Mouse (Mus musculus) c-Kit-positive CD71-positive TER-119-positive erythroid progenitor cells, embryonic 14.5 days (primary cell): ENCODE results near the gene Klhdc9.
A peak's percentile ranks its signal among the peaks of the same experiment; 100 is the strongest.
"Not testable (repeated sequence)": the region's sequence is repeated elsewhere in the genome, so short reads cannot be mapped to it uniquely, and the experiment has no call there.

Experiments
- DNase-seq: peaks from one replicate; pipeline ENCODE4 v3.0.0-alpha.2; 2013; ENCODE audit warnings: low spot score

The Klhdc9 gene

DNA sequence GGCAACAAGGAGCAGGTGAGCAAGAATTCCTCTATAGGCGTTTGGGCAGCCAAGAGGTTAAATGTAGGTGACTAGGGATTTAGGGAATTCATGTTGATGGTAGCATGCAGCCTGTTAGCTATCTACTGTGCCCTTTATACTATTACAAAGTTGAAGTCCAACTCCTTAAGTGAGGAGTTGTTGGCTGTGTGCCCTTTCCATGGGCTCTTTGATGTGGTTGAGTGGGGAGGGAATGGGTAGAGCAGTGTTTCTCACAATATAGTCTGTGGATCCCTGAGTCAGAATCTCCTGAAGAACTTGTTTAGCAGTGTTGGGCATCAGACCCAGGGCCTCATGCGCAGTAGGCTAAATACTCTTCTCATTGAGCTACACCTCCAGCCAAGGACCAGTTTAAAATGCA is 3.8 kb downstream of the Klhdc9 start:
- no peak for DNase-seq

DNA sequence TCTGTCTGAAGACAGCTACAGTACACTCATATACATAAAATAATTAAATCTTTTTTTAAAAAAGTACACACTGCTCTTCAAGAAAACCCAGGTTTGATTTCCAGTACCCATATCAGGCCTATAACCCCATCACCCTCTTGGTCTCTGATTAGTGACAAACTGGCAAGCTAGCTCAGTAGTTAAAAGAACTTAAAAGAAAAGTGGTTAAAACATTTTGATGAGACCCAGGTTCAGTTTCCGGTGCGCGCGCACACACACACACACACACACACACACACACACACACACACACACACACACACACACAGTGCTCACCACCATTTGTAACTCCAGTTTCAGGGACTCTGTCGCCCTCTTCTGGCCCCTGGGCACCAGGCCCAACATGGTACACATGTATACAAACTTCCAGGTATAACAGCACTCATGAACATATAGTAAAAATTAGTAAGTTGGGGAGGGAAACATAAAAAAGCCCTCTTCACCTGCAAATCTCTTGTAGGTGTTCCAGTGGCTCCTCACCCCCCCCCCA is 4.7 kb downstream of the Klhdc9 start:
- no peak for DNase-seq

DNA sequence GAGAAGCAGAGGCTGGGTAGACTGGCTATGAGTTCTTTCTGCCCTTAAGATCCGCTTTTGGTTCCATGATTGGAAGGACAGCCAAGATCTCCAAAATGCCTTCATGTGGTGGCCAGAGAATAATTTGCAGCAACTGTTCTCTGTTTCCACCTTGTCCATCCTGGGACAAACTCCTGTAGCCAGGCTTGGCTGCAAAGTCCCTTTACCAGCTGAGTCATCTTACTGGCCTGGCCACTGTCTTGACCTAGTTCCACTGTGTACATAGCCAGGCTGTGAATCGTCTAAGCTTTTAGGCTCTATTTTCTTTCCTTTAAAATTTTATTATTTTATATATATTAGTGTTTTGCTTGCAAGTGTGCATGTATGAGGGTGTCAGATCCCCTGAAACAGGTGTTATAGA is 11.4 kb downstream of the Klhdc9 start:
- no peak for DNase-seq

DNA sequence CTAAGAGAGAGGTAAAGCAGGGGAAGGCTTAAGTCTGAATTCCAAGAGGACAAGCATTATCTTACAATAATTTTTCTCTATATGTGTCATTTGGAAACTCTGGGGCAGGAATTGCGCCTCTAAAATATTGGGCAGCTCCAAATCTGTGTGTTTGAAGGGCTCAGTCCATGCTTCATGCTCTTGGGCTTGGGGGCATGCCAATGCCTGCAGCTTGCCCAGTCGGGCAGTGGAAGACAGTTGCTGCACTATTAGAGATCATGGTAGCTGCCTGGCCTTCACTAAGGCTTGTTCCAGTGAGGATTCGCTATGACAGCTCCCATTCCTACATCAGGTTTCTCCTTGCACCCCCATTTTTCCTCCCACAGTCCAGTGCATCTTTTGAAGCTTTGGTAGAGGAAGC is 11.9 kb downstream of the Klhdc9 start:
- DNase-seq, result no peak

DNA sequence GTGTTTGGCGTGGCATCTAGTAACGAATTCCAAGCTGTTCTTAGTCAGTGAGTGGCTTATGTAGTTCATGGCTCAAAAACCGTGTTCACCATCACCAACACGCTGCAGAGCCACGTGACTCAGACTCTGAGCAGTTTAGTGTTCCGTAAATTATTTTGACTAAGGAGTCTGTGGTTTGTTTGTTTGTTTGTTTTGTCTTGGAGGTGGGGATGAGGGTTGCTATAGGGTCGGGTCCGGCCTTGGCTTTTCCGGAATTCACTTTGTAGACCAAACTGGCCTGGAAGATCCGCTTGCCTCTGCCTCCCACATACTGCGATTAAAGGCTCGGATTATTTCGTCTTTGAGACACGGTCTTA is 14.5 kb downstream of the Klhdc9 start:
- DNase-seq, result no peak

DNA sequence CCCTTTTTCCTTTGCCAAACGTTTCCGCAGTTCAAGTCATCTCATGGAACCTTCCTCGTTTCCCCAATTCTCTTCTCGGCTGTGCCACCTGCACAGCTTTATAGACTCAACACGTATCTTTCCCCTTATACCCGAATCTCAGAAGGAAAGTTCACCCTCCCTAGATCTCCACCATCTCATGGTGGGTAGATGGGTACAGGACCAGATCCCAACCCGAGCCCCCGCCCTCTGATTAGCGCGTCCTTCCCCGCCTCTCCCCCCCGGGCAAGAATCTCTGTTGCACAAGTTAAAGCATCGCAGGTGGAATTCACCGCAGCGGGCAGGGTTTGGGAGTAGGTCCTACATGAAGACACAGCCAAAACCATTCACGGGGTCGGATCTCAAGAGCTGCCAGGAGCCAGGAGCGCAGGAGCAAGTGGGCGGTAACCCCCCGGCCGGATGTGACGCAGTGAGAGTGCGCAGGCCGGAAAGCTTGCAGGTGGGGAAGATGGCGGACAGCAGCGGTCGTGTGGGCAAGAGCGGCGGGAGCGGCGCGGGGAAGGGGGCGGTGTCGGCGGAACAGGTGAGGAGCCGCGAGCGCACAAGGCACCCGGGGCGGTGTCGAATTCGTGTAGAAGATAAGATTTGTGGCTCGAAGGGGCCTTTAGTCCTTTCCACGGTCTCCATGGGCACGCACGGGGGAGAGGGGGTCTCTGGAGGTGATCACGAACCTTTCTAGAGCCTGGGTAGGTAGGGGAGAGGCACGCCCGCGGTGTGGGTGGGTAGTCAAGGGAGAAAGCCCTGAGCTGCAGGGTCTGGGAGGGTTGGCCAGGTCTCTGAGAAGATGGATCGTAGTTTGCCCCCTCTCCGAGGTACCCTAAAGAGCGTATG is 15.1 kb downstream of the Klhdc9 start, which contains the start of the genes Nit1 and Pfdn2:
Gene Nit1, minus strand, starts transcription at position 422 of the 870 bp plus-strand sequence.
Gene Pfdn2, plus strand, starts transcription at position 446 of the 870 bp plus-strand sequence.
- peak; percentile 82 for DNase-seq

DNA sequence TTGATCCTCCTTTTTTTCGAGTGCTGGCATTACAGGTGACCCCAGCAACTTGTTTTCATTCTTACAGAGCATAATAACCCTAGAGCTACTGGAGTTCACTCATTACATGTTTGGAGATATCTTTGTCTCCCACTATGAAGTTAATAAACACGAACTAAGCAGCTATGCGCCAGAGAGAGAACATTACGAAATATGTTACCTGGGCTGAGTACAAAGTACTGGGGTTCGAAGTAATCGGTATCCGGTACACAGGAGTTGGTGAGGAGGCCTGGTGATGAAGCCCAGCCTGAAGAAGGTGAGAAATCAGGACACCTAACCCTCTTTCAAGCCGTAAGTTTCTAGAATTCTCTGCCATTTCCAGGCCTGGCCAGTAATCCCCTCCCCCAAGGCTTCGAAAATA is 15.9 kb downstream of the Klhdc9 start:
- DNase-seq, result no peak

DNA sequence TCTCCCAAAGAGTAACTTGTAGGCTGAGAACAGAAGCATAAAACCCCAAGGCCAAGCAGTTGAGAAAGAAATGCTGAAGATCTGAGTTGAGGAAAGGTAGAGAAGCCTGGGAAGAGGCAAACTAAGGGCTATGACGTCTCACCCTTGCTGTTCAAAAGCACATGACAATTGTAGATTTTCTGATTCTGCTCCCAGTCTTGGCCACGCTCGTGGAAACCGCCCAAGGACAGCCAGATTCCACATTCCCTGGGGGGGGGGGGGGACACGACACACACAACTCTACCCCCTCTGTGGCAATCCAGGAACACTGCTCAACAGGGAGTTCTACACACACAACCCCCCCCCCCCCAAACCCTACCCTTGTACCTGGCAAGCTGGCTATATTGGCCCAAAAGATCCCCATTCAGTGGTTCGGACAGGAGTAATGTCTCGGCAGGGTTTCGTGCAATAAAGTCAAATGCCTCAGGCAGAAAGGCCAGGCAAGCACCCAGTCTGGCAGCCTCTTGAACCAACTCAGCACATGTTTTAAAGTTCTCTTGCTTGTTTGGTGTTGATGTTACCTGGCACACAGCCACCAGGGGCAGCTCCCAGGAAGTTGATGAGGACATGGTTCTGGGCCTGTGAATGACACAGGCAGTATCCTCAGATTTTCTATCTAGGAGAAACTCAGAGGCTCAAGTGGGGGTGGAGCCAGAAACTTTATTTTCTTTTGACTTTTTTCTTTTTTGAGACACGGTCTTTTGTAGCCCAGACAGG is 16.5 kb downstream of the Klhdc9 start:
- no peak for DNase-seq

DNA sequence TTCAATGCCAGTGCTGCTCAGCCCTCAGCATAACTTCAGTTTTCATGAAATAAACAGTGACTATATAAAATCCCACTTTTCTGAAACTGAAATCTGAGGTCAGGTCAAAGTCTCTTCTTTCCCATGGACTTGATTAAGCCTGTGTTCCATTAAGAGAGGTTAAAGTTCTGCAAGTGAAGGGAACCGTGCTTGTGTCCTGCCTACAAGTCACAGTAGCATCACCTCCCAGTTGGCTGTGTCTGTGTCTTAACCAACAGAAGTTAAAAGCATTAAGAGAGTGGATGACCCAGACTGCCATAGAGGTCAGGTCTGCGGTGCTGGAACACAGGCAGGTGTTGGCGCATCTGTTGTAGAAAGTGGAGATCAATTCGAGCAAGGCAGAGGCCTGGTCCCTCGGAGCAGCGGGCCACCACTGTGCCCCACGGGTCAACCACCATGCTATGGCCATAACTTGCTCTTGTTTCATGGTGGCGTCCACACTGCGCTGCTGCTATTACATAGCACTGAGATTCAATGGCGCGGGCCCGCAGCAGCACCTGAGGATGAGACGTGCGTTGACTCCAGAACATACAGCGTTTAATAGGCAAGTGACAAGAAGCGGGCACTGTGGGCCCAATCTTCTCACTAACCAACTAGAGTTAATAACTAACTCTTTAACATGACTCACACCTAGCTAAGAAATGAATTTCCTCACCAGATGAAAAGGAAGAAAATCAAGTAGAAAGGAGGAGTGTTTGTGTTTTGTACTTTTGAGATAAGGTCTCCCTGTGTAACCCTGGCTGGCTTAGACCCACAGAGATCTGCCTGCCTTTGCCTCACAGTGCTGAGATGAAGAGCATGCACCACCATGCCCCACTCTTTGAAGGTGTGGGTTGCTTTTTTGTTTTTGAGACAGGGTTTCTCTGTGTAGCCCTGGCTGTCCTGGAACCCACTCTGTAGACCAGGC is 18.1 kb downstream of the Klhdc9 start:
- DNase-seq, result no peak

DNA sequence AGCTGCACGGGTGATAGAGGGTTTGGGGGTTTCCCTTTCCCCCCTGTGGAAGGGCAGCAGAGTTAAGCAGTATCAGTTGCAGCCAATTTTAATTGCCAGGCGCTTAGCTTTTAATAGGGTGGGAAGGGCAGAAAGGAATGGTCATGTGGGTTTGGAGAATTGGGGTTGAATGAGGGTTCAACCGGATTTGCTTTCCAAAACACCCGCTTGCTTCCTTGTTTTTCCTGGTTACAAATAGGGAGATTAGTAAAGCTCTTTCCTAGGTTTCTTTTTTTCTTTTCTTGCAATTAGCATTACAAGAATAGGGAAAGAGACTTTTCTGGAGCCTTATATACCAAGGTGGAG is 30.4 kb downstream of the Klhdc9 start:
- no peak for DNase-seq

DNA sequence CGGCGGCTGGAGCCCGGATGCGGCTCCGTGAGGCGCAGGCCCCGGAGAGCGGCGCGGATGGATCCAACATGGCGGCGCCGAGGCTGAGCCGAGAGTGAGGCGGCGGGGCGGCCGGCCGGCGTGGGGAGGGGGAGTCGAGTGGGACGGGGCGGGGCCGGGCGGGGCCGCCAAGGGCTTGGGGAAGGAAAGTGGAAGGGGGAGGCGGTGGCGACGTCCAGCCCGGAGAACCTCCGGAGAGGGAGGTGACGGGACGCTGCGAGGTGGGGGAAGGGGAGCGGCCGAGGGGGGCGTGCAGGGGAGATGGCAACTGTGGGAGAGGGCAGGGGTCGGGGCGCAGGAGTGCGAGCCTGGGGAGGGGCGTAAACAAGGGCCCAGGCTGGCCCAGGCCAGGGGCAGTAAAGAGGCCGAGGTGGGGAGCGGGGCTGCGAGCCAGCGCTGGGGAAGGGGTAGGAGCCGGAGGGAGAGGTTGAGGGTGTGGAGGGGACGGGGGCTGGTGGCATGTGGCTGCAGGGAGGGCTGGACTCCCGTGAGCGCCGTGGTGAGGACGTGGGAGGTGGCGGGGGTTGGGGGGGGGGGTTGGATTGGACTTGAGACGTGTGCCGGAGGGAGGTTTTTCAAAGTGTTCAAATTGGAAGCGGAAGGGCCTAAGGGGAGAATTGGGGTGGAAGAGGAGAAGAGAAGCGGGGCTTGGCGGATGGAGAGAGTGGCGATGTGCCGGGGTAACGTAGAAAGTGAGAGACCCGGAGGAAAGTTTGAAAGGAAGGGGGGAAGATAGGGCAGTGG is 31.0 kb downstream of the Klhdc9 start:
- no peak for DNase-seq

DNA sequence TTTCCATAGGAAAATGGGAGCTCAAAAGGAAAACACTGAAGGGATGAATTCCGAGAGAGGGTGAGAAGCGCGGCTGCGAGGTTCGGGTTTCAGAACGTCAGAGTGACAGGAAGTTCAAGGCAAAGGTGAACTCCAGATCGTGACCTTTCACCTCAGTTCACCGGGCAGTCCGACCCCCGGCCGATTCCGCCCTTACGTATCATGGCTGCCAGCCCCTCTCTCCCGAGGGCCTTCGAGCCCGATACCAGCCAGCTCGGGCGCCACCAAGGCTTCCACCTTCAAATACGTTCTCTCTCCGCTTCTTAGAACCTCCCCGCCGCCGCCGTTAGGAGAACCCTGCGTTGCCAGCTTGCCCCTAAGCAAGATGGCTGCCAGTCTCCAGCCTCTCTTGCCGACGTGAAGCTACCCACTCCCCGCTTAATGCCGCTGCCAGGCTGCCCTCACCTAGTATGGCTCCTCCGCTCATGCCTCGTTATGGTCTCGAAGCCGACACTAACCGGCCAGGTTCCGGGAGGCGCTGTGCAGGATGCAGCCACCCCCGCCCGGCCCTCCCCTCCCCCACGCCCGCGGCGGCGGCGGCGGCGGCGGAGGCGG is 31.7 kb downstream of the Klhdc9 start, which contains the start of gene Dedd:
Gene Dedd, plus strand, starts transcription at position 307 of the 594 bp plus-strand sequence.
- peak; percentile 83 for DNase-seq

DNA sequence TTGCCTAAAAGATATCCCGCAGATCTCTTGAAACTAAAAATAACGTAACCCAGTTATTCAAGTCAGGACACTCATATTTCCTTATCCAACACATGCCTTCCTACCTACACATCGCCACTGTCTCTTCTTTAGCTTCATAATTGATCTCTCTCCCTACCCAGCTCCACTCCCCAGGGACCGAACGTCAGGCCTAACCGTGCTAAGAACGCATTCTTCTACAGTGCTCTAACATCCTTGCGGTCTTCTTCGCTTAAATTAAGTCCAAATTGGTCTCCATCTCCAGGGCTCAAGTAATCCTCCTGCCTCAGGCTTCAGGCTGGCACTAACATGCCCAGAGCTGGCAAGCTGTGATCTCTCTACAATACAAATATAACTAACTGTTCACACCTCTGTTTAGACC is 32.4 kb downstream of the Klhdc9 start:
- DNase-seq, result peak; percentile 34

DNA sequence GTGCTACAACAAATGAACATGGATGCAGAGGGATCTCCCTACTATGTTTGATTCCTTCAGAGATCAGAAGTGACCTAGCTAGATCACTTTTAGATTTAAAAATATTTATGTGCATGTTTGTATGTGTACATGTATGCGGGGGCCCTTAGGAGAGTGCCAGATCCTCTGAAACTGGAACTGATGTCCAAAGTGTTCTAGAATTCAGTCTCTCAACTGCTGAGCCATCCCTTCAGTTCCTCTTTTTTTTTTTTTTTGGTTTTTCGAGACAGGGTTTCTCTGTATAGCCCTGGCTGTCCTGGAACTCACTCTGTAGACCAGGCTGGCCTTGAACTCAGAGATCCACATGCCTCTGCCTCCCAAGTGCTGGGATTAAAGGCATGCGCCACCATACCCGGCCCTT is 34.0 kb downstream of the Klhdc9 start:
- DNase-seq, result not testable (repeated sequence)

DNA sequence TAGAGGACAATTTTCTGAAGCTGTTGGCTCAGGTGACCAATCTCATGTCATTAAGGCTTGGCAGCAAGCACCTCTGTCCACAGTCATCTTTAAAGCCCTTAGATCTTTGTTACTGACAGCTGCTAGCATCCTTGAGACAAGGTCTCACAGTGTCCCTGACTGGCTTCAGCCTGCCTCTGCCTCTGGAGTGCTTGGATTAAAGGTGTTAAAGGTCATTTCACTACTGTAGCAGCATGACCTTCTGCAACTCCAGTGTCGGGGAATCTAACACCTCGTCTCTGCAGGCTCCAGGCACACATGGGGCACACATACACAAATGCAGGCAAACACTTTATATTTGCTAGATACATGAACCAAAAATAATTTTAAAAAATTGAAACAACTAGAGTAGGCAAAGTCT is 35.0 kb downstream of the Klhdc9 start:
- DNase-seq, result no peak

DNA sequence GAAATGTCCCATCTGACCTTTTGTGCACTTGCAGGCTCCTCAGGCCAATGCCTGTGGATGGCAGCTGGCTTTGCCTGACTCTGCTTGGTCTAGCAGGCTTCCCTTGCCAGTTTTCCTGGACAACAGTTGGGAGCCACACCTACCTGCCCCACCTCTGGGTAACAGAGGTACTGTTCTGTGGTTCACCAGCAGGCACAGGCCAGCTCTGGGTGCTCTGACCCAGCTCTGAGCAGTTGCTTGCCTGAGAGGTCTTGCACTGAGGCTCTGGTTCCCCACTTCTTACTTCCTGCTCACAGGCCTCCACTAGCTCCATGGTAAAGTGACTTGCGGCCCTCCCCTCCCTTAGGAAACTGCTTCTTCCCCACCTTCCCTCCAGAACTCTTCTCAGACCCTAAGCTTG is 38.6 kb downstream of the Klhdc9 start:
- DNase-seq, result no peak

DNA sequence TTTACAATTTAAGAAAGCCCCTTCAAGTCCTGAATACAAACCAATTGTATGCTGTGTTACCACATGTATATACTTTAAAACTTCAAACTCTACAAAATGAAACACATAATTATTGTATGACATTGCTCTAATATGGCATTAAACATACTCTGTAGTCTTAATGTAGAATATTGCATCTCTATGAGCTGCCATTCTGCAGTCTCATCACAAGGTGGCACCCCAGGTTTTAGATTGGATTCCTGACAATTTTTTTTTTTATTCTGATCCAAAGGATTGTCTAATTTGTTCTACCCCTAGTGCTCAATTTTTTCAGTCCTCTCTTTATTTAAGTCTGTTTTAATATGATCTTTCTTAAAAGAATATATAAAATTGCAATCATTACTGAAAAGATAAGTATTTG is 39.2 kb downstream of the Klhdc9 start:
- DNase-seq, result peak; percentile 42

DNA sequence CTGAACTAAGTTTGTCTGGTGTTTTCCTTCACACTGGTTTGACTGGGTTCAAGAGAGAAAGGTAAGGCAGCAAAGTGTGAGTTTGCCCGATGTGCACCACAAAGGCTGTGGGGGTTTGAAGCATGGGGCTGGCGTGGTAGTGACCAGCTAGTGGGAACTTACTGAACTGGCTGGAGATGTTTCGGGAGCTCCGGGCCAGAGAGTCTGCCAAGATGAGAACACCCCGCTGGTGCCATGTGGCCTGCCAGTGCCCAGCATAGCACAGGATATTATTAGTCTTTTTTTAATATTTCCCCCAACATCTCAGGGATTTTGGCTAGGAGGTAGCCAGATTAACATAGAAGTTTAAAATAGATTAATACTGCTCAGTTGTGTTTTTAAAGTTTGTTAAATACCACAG is 40.4 kb downstream of the Klhdc9 start:
- DNase-seq, result no peak

DNA sequence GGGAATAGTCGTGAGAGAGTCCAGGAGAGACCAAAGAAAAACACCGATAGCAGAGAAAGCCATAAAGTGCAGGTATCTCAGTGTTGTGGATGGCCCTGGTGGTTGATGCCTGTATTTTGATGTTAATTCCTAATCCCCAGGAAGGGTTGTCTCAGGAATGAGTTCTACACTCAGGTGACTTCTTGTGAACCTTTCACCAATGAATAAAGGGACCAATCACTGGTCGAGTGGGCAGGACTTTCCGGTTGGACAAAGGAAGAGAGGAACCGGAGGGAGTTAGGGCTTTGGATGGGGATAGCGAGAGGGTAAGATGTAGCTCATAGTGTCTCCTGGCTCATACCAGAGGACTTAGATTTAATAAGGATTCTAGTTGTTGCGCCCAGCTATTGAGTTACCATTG is 40.9 kb downstream of the Klhdc9 start:
- DNase-seq, result no peak

DNA sequence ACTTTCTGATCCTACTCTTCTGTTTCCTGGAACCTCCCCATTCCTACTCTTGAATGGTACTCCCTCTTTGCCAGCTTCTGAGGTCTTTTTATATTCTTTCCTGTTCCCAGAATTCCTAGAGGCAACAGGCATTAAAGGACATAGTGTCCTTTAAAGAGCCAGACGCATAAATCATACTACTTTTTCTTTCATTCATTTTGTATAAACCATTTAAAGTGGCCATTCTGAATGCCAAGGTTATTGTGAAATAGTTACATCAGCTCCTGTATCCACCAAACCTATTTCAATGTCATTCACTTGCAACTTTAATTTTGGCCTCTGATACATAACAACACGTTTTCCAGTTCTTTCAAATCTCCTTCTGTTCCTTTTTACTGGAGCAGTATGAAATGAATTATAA is 51.3 kb downstream of the Klhdc9 start:
- no peak for DNase-seq
